Mouse (Mus musculus): ENCODE data around the gene Mrpl33.

- TF ChIP-seq POLR2A (IDR thresholded peaks at IDR 0.05; ENCODE audit: borderline replicate concordance, low read depth, low read length): no peak
- no peak for TF ChIP-seq CTCF (IDR thresholded peaks at IDR 0.05; ENCODE audit: low read depth, low read length)
Observed at GRCm38 (mm10) chr5:31562036-31562666, 34.6 kb upstream of the Mrpl33 start.

Measured in bone marrow macrophage, adult 2 months (primary cell).